Comparison of ENCODE assay signal across 11 mouse cellular contexts in genomic region chr17:81261957-81262356, GRCm38 (mm10).
"Had no signal": no experiment of that assay in that cellular context is flagged by ENCODE, and none has a peak within 500 bp of the region (broad histone marks: within the 10 kb centered on the region; RNA-seq: fewer than 3 reads in every experiment).

No protein-coding gene starts in this region.

- H3K36me3 ChIP-seq: limb, embryonic 10.5 days; liver, embryonic 13.5 days; midbrain, embryonic 13.5 days; stomach, embryonic 15.5 days had no signal

- ATAC-seq: inflammation-experienced regulatory T-cells, adult 6 months; intestine, postnatal 0 days; liver, postnatal 0 days; midbrain, embryonic 13.5 days had no signal

- H3K27ac ChIP-seq: left cerebral cortex, adult 2 months; limb, embryonic 10.5 days; liver, embryonic 13.5 days; midbrain, embryonic 13.5 days; stomach, embryonic 15.5 days had no signal

- H3K4me1 ChIP-seq: limb, embryonic 10.5 days; liver, embryonic 13.5 days; midbrain, embryonic 13.5 days; stomach, embryonic 15.5 days had no signal

- H3K9me3 ChIP-seq: limb, embryonic 10.5 days; liver, embryonic 13.5 days; midbrain, embryonic 13.5 days; stomach, embryonic 15.5 days had no signal

- H3K4me2 ChIP-seq: liver, embryonic 13.5 days; midbrain, embryonic 13.5 days; stomach, embryonic 15.5 days had no signal

- H3K27me3 ChIP-seq: liver, embryonic 13.5 days; midbrain, embryonic 13.5 days; stomach, embryonic 15.5 days had no signal

- H3K9ac ChIP-seq: liver, embryonic 13.5 days; liver, postnatal 0 days; midbrain, embryonic 13.5 days; stomach, embryonic 15.5 days had no signal

- H3K4me3 ChIP-seq: left cerebral cortex, adult 2 months; limb, embryonic 10.5 days; liver, embryonic 13.5 days; midbrain, embryonic 13.5 days; stomach, embryonic 15.5 days had no signal

- DNase-seq: liver, embryonic 13.5 days; liver, postnatal 0 days; right cerebral cortex, postnatal 14 days; thymus, adult 2 months; thymus, postnatal 25 days had no signal
